Mouse (Mus musculus) ES-E14 (cell line): ENCODE measurements around the gene Gm21985. TPM values are rescaled to one million over a fixed set of nuclear protein-coding genes. Genes with fewer than 3 reads are reported as not detected.

ENCODE experiments used
- DNase-seq: peaks from one replicate; pipeline ENCODE4 v3.0.0-alpha.2; 2013; ENCODE audit warnings: low read depth, low spot score
- H3K27ac ChIP-seq: 2 replicates; pipeline ENCODE4 v1.5.1; 2012; ENCODE audit warnings: low read depth, mild to moderate bottlenecking, low read length, moderate library complexity, mixed read lengths; ENCODE audit not compliant: poor library complexity, insufficient read depth, severe bottlenecking
- H3K36me3 ChIP-seq: 2 replicates; pipeline ENCODE4 v1.6.1; 2012; ENCODE audit warnings: mild to moderate bottlenecking, low read length, moderate library complexity, mixed read lengths; ENCODE audit not compliant: control insufficient read depth, poor library complexity, insufficient read depth, severe bottlenecking
- H3K4me1 ChIP-seq, 2 experiments: fragments of 150-350 bp in 1 of 2; sonication (generic) in 1 of 2; 2 replicates each; pipeline ENCODE4 v1.6.1; 2012; ENCODE audit warnings: low read length in 2 of 2, mild to moderate bottlenecking in 1 of 2, mixed read lengths in 1 of 2; ENCODE audit not compliant: control insufficient read depth in 2 of 2, insufficient read depth in 2 of 2, poor library complexity in 1 of 2
- H3K4me3 ChIP-seq, 2 experiments: fragments of 150-350 bp in 1 of 2; sonication (generic) in 1 of 2; 2 replicates each; pipeline ENCODE4 v1.5.1; 2012; ENCODE audit warnings: low read length in 2 of 2, low read depth in 1 of 2, mild to moderate bottlenecking in 1 of 2, mixed read lengths in 1 of 2; ENCODE audit not compliant: insufficient read depth in 1 of 2, poor library complexity in 1 of 2, severe bottlenecking in 1 of 2
- H3K9ac ChIP-seq: 2 replicates; pipeline ENCODE4 v1.6.1; 2012; ENCODE audit warnings: low read depth, mild to moderate bottlenecking, low read length, mixed read lengths; ENCODE audit not compliant: poor library complexity, insufficient read depth, severe bottlenecking
- H3K9me3 ChIP-seq: fragments of 150-350 bp; sonication (generic); 2 replicates; pipeline ENCODE4 v1.6.1; 2012; ENCODE audit warnings: low read depth, mild to moderate bottlenecking, low read length; ENCODE audit not compliant: control insufficient read depth, insufficient read depth
- CHD2 ChIP-seq: IDR thresholded peaks from 2 replicates; pipeline ENCODE4 v1.6.1; 2014; ENCODE audit warnings: mild to moderate bottlenecking, low read depth, low read length, inconsistent platforms
- HCFC1 ChIP-seq: IDR thresholded peaks from 2 replicates; pipeline ENCODE4 v1.6.1; 2012; ENCODE audit warnings: low read length, inconsistent platforms, borderline replicate concordance; ENCODE audit not compliant: insufficient read depth
- MAFK ChIP-seq: IDR thresholded peaks from 2 replicates; pipeline ENCODE4 v1.6.1; 2014; ENCODE audit warnings: mild to moderate bottlenecking, low read depth, low read length, inconsistent platforms; ENCODE audit not compliant: insufficient read depth
- ZC3H11A ChIP-seq: IDR thresholded peaks from 2 replicates; pipeline ENCODE4 v1.6.1; 2012; ENCODE audit warnings: low read depth, mild to moderate bottlenecking, inconsistent platforms, low read length, borderline replicate concordance
- ZNF384 ChIP-seq: IDR thresholded peaks from 2 replicates; pipeline ENCODE4 v1.6.1; 2012; ENCODE audit warnings: low read depth, low read length, inconsistent platforms
- in situ Hi-C, 2 experiments: fragments of 600-800 bp; cut with MboI; formaldehyde crosslinking; loops; one replicate each; pipeline ENCODE4 v1.15.1; 2025; ENCODE audit warnings: low sequenced_read_pairs in 2 of 2, inconsistent platforms in 1 of 2; ENCODE audit not compliant: unreplicated experiment in 2 of 2
- total RNA-seq: library from RNA; depleted of rRNA; stranded (reverse); fragments of 300-350 nt; gene quantifications from 2 replicates; pipeline ENCODE4 v1.2.3, GENCODE M21; 2012

Gm21985 gene
- total RNA-seq, 1 experiment: 0.98 TPM

- TF ChIP-seq ZC3H11A (no peak), MAFK (no peak), CHD2 (no peak), ZNF384 (no peak), HCFC1 (no peak)
- no peak for DNase-seq
- Histone ChIP-seq H3K9ac (no peak overlapping the region), H3K4me3 (peak overlapping the region in 1 of 2 experiments; percentile 99; a peak in 2 of 4 replicates), H3K4me1 (no peaks in the 10 kb centered on the region; a peak in 1 of 4 replicates), H3K27ac (no peak overlapping the region), H3K9me3 (no peaks in the 10 kb centered on the region), H3K36me3 (peaks cover 3% of the 10 kb centered on the region; the same call in 1 of the 2 replicates)
- in situ Hi-C loops: no loop called here
These were observed 666 bp downstream of the Gm21985 start for GRCm38 (mm10) chr2:112266780-112267179.

GRCm38 (mm10) chr2:112267547-112268269 is 1.6 kb downstream of the Gm21985 start:
- no peak for DNase-seq
- Histone ChIP-seq H3K4me3 (no peak overlapping the region), H3K36me3 (peaks cover 3% of the 10 kb centered on the region; the same call in 1 of the 2 replicates), H3K4me1 (no peaks in the 10 kb centered on the region; a peak in 1 of 4 replicates), H3K9ac (no peak overlapping the region), H3K27ac (no peak overlapping the region), H3K9me3 (no peaks in the 10 kb centered on the region)
- in situ Hi-C loops: no loop called here
- TF ChIP-seq MAFK (no peak), CHD2 (no peak), HCFC1 (no peak), ZNF384 (no peak), ZC3H11A (no peak)

GRCm38 (mm10) chr2:112270011-112270410 is 3.9 kb downstream of the Gm21985 start:
- Histone ChIP-seq H3K36me3 (no peaks in the 10 kb centered on the region), H3K4me3 (no peak overlapping the region), H3K27ac (no peak overlapping the region), H3K4me1 (no peaks in the 10 kb centered on the region), H3K9me3 (no peaks in the 10 kb centered on the region), H3K9ac (no peak overlapping the region)
- no peak for DNase-seq
- in situ Hi-C loops: no loop called here
- TF ChIP-seq HCFC1: no peak
- TF ChIP-seq CHD2: no peak
- TF ChIP-seq MAFK: no peak
- no peak for TF ChIP-seq ZNF384
- TF ChIP-seq ZC3H11A: no peak

- Histone ChIP-seq H3K4me1 (no peaks in the 10 kb centered on the region), H3K36me3 (no peaks in the 10 kb centered on the region), H3K27ac (no peak overlapping the region), H3K9me3 (no peaks in the 10 kb centered on the region), H3K4me3 (no peak overlapping the region), H3K9ac (no peak overlapping the region)
- in situ Hi-C loops: no loop called here
- no peak for DNase-seq
- no peak for TF ChIP-seq CHD2
- no peak for TF ChIP-seq ZC3H11A
- no peak for TF ChIP-seq MAFK
- no peak for TF ChIP-seq ZNF384
- no peak for TF ChIP-seq HCFC1
These were observed 6.8 kb downstream of the Gm21985 start for GRCm38 (mm10) chr2:112272909-112273308.
